Mouse (Mus musculus): ENCODE measurements at regions not wholly inside any gene's neighbourhood (a gene's known extent, or its start where the extent isn't known, plus 50 kb on each side); places are given as distances from the start of the nearest gene placed in this dataset.

DNA sequence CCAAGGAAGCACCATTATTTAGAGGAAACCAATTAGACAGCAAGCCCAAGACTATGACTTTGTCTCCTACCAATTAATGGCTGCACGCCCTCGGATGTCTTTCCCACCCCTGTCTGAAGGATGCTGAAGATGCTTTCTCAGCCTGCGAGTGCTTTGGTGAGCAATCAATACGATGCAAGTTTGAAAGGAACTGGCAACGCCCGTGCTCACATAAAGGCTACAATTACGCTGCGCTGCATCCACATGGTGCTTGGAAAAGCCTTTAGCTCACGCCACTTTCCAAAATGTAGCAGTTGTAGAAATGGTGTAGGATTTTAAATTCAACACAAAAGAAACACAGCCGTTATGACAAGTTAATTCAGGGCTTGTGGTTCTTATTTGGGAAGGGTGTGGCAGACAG is 136.5 kb upstream of the Slc22a23 start:
- TF ChIP-seq CTCF (IDR thresholded peaks at IDR 0.05; ENCODE audit: borderline replicate concordance, extremely low read depth, insufficient read depth, insufficient read length) (no peak), POLR2A (IDR thresholded peaks at IDR 0.05; ENCODE audit: borderline replicate concordance, extremely low read depth, insufficient read depth, insufficient read length, poor library complexity, severe bottlenecking) (no peak)

Measured in brain, embryonic 14.5 days (tissue).